Mouse (Mus musculus): ENCODE measurements around the gene Gm10188. TPM values are rescaled to one million over a fixed set of nuclear protein-coding genes. Genes with fewer than 3 reads are reported as not detected.

Gm10188 gene
- polyA plus RNA-seq, 1 experiment from 2014 or later = 0.96 TPM

GRCm38 (mm10) chr1:132201936-132202335 lies 27.6 kb downstream of the Gm10188 start:
- H3K4me2 ChIP-seq (replicated peaks) = peak overlapping the region; percentile 40
- no peaks in the 10 kb centered on the region for H3K9me3 ChIP-seq
- peak overlapping the region; percentile 87 for H3K27ac ChIP-seq (replicated peaks)
- no peak for ATAC-seq (ENCODE audit: low FRiP score, low read depth)
- no peaks in the 10 kb centered on the region for H3K27me3 ChIP-seq
- H3K4me3 ChIP-seq = no peak overlapping the region
- peaks cover 16% of the 10 kb centered on the region for H3K36me3 ChIP-seq
- H3K4me1 ChIP-seq = peaks cover 78% of the 10 kb centered on the region
- peak overlapping the region; percentile 32; the same call in 1 of the 2 replicates for H3K9ac ChIP-seq (replicated peaks)
- 47% methylated on average over 2 of the region's 2 CpGs for WGBS

GRCm38 (mm10) chr1:132201511-132201860 lies 28.1 kb downstream of the Gm10188 start:
- Histone ChIP-seq H3K4me3 (peak overlapping the region; percentile 21; the same call in 1 of the 2 replicates), H3K4me1 (peaks cover 81% of the 10 kb centered on the region), H3K36me3 (peaks cover 16% of the 10 kb centered on the region), H3K27ac (replicated peaks) (peak overlapping the region; percentile 87), H3K27me3 (no peaks in the 10 kb centered on the region), H3K9ac (replicated peaks) (peak overlapping the region; percentile 32), H3K4me2 (replicated peaks) (peak overlapping the region; percentile 40), H3K9me3 (no peaks in the 10 kb centered on the region)
- ATAC-seq (ENCODE audit: low FRiP score, low read depth) = peak; percentile 10; the same call in 1 of the 2 replicates
- 14% methylated on average over 4 of the region's 4 CpGs for whole genome bisulfite sequencing

- Histone ChIP-seq H3K9me3 (no peaks in the 10 kb centered on the region), H3K27ac (replicated peaks) (peak overlapping the region; percentile 87), H3K27me3 (no peaks in the 10 kb centered on the region), H3K4me1 (peaks cover 85% of the 10 kb centered on the region), H3K4me3 (peak overlapping the region; percentile 21), H3K9ac (replicated peaks) (peak overlapping the region; percentile 32), H3K36me3 (peaks cover 16% of the 10 kb centered on the region), H3K4me2 (replicated peaks) (peak overlapping the region; percentile 40)
- ATAC-seq (ENCODE audit: low FRiP score, low read depth) = peak; percentile 90
- 2% methylated on average over 11 of the region's 11 CpGs for WGBS
These were observed 28.7 kb downstream of the Gm10188 start for GRCm38 (mm10) chr1:132200562-132201510.

GRCm38 (mm10) chr1:132199934-132200333 lies 29.6 kb downstream of the Gm10188 start:
- no peak for ATAC-seq (ENCODE audit: low FRiP score, low read depth)
- Histone ChIP-seq H3K27ac (replicated peaks) (peak overlapping the region; percentile 87), H3K9ac (replicated peaks) (no peak overlapping the region), H3K4me1 (peaks cover 87% of the 10 kb centered on the region), H3K36me3 (peaks cover 16% of the 10 kb centered on the region), H3K4me3 (peak overlapping the region; percentile 21), H3K27me3 (no peaks in the 10 kb centered on the region), H3K9me3 (no peaks in the 10 kb centered on the region), H3K4me2 (replicated peaks) (peak overlapping the region; percentile 40)
- WGBS = 6% methylated on average over 11 of the region's 12 CpGs

GRCm38 (mm10) chr1:132199244-132199643 lies 30.3 kb downstream of the Gm10188 start:
- H3K27ac ChIP-seq (replicated peaks) = peak overlapping the region; percentile 87

GRCm38 (mm10) chr1:132198401-132199071 lies 31.0 kb downstream of the Gm10188 start:
- H3K9me3 ChIP-seq = no peaks in the 10 kb centered on the region
- no peaks in the 10 kb centered on the region for H3K27me3 ChIP-seq
- H3K9ac ChIP-seq (replicated peaks) = no peak overlapping the region
- WGBS = 82% methylated on average over 16 of the region's 16 CpGs
- peaks cover 99% of the 10 kb centered on the region for H3K4me1 ChIP-seq
- no peak for ATAC-seq (ENCODE audit: low FRiP score, low read depth)
- H3K4me3 ChIP-seq = no peak overlapping the region
- H3K4me2 ChIP-seq (replicated peaks) = peak overlapping the region; percentile 81; the same call in 1 of the 2 replicates
- peak overlapping the region; percentile 87 for H3K27ac ChIP-seq (replicated peaks)
- H3K36me3 ChIP-seq = peaks cover 10% of the 10 kb centered on the region

More at GRCm38 (mm10) chr1:132199244-132199643, 30.3 kb downstream of the Gm10188 start:
- no peak overlapping the region for H3K4me3 ChIP-seq
- 65% methylated on average over 6 of the region's 6 CpGs for WGBS
- no peaks in the 10 kb centered on the region for H3K9me3 ChIP-seq
- H3K36me3 ChIP-seq = peaks cover 15% of the 10 kb centered on the region
- H3K4me2 ChIP-seq (replicated peaks) = no peak overlapping the region
- peaks cover 94% of the 10 kb centered on the region for H3K4me1 ChIP-seq
- no peaks in the 10 kb centered on the region for H3K27me3 ChIP-seq
- ATAC-seq (ENCODE audit: low FRiP score, low read depth) = no peak
- no peak overlapping the region for H3K9ac ChIP-seq (replicated peaks)

- peak overlapping the region; percentile 9; the same call in 1 of the 2 replicates for H3K4me3 ChIP-seq
- H3K9ac ChIP-seq (replicated peaks) = no peak overlapping the region; the same call in 1 of the 2 replicates
- peak overlapping the region; percentile 87 for H3K27ac ChIP-seq (replicated peaks)
These were observed 31.9 kb downstream of the Gm10188 start for GRCm38 (mm10) chr1:132197666-132198065.

GRCm38 (mm10) chr1:132196337-132196736 lies 33.2 kb downstream of the Gm10188 start:
- no peak overlapping the region; the same call in 1 of the 2 replicates for H3K9ac ChIP-seq (replicated peaks)
- ATAC-seq (ENCODE audit: low FRiP score, low read depth) = no peak
- 17% methylated on average over 7 of the region's 7 CpGs for WGBS
- H3K4me1 ChIP-seq = peaks cover 95% of the 10 kb centered on the region
- H3K9me3 ChIP-seq = no peaks in the 10 kb centered on the region
- peak overlapping the region; percentile 81 for H3K4me2 ChIP-seq (replicated peaks)
- H3K27me3 ChIP-seq = no peaks in the 10 kb centered on the region
- H3K27ac ChIP-seq (replicated peaks) = peak overlapping the region; percentile 58
- peaks cover 10% of the 10 kb centered on the region for H3K36me3 ChIP-seq
- H3K4me3 ChIP-seq = no peak overlapping the region

More at GRCm38 (mm10) chr1:132197666-132198065, 31.9 kb downstream of the Gm10188 start:
- Histone ChIP-seq H3K27me3 (no peaks in the 10 kb centered on the region), H3K36me3 (peaks cover 10% of the 10 kb centered on the region), H3K4me1 (peaks cover 100% of the 10 kb centered on the region), H3K9me3 (no peaks in the 10 kb centered on the region), H3K4me2 (replicated peaks) (peak overlapping the region; percentile 81)
- ATAC-seq (ENCODE audit: low FRiP score, low read depth) = no peak
- WGBS = 7% methylated on average over 9 of the region's 9 CpGs

- Histone ChIP-seq H3K9me3 (no peaks in the 10 kb centered on the region), H3K4me1 (peaks cover 88% of the 10 kb centered on the region), H3K27ac (replicated peaks) (peak overlapping the region; percentile 56; the same call in 1 of the 2 replicates), H3K9ac (replicated peaks) (peak overlapping the region; percentile 46), H3K4me3 (0 out of 2 replicates have a peak overlapping the region, but pooled peaks have one; percentile 4), H3K4me2 (replicated peaks) (peak overlapping the region; percentile 81), H3K27me3 (no peaks in the 10 kb centered on the region), H3K36me3 (peaks cover 10% of the 10 kb centered on the region)
- 23% methylated on average over 5 of the region's 5 CpGs for WGBS
- no peak for ATAC-seq (ENCODE audit: low FRiP score, low read depth)
These were observed 33.9 kb downstream of the Gm10188 start for GRCm38 (mm10) chr1:132195681-132196080.

GRCm38 (mm10) chr1:132195100-132195499 lies 34.5 kb downstream of the Gm10188 start:
- H3K36me3 ChIP-seq = peaks cover 10% of the 10 kb centered on the region
- H3K4me1 ChIP-seq = peaks cover 83% of the 10 kb centered on the region
- H3K9ac ChIP-seq (replicated peaks) = peak overlapping the region; percentile 46; the same call in 1 of the 2 replicates
- WGBS = 34% methylated on average over 9 of the region's 9 CpGs
- no peak overlapping the region for H3K4me3 ChIP-seq
- H3K27me3 ChIP-seq = no peaks in the 10 kb centered on the region
- peak overlapping the region; percentile 81 for H3K4me2 ChIP-seq (replicated peaks)
- H3K9me3 ChIP-seq = no peaks in the 10 kb centered on the region
- ATAC-seq (ENCODE audit: low FRiP score, low read depth) = no peak
- peak overlapping the region; percentile 56 for H3K27ac ChIP-seq (replicated peaks)

GRCm38 (mm10) chr1:132194624-132195023 lies 34.9 kb downstream of the Gm10188 start:
- no peak for ATAC-seq (ENCODE audit: low FRiP score, low read depth)
- 44% methylated on average over 3 of the region's 3 CpGs for WGBS
- Histone ChIP-seq H3K27ac (replicated peaks) (peak overlapping the region; percentile 56; the same call in 1 of the 2 replicates), H3K4me3 (no peak overlapping the region), H3K4me2 (replicated peaks) (peak overlapping the region; percentile 81), H3K27me3 (no peaks in the 10 kb centered on the region), H3K9ac (replicated peaks) (peak overlapping the region; percentile 46; the same call in 1 of the 2 replicates), H3K9me3 (no peaks in the 10 kb centered on the region), H3K36me3 (peaks cover 10% of the 10 kb centered on the region), H3K4me1 (peaks cover 81% of the 10 kb centered on the region)
